Mouse (Mus musculus) spleen, adult 2 months (tissue): ENCODE data around the gene Wdr18. TPM values are rescaled to one million over a fixed set of nuclear protein-coding genes. Genes with fewer than 3 reads are reported as not detected.
A peak's percentile ranks its signal among the peaks of the same experiment; 100 is the strongest.

ENCODE experiments used
- DNase-seq, 2 experiments: peaks; one replicate each; pipeline versions ENCODE4 v3.0.0 to v3.0.0-alpha.2; 2012 to 2021; ENCODE audit warnings: low spot score in 2 of 2, low read depth in 1 of 2
- H3K27ac ChIP-seq: fragments of 200-500 bp; 2 replicates; pipeline ENCODE4 v1.5.1; 2012; ENCODE audit warnings: low read length, inconsistent platforms; ENCODE audit not compliant: insufficient read depth
- H3K27me3 ChIP-seq: fragments of 200-500 bp; 2 replicates; pipeline ENCODE4 v1.6.1; 2012; ENCODE audit warnings: mild to moderate bottlenecking, moderate library complexity, low read length, inconsistent platforms; ENCODE audit not compliant: control insufficient read depth, insufficient read depth
- H3K36me3 ChIP-seq: fragments of 200-500 bp; 2 replicates; pipeline ENCODE4 v1.6.1; 2012; ENCODE audit warnings: mild to moderate bottlenecking, low read length, inconsistent platforms; ENCODE audit not compliant: control insufficient read depth, insufficient read depth
- H3K4me1 ChIP-seq: fragments of 200-500 bp; 2 replicates; pipeline ENCODE4 v1.6.1; 2011; ENCODE audit warnings: inconsistent platforms; ENCODE audit not compliant: control insufficient read depth, insufficient read depth, insufficient read length
- H3K4me3 ChIP-seq: fragments of 200-500 bp; 2 replicates; pipeline ENCODE4 v1.5.1; 2011; ENCODE audit warnings: mild to moderate bottlenecking, inconsistent platforms; ENCODE audit not compliant: insufficient read depth, insufficient read length; ENCODE audit errors: extremely low read depth
- CTCF ChIP-seq: fragments of 200-500 bp; IDR thresholded peaks from 2 replicates; pipeline ENCODE4 v1.5.1; 2011; ENCODE audit warnings: mild to moderate bottlenecking, inconsistent platforms; ENCODE audit not compliant: insufficient read depth, insufficient read length, insufficient replicate concordance; ENCODE audit errors: extremely low read depth
- POLR2A ChIP-seq: fragments of 200-500 bp; IDR thresholded peaks from 2 replicates; pipeline ENCODE4 v1.6.1; 2011; ENCODE audit warnings: low read depth, low read length, inconsistent platforms
- WGBS: fragments of 180-500 bp; shearing (Covaris S2); methylation state at CpG from one replicate; pipeline ENCODE4 v1.1.7; 2018; 5-methylcytosine and 5-hydroxymethylcytosine counted together
- polyA plus RNA-seq: library from polyadenylated mRNA; depleted of rRNA; stranded (reverse); fragments of >200 nt; gene quantifications from 2 replicates; pipeline ENCODE4 v1.2.3, GENCODE M21; 2012

The Wdr18 gene
- polyA plus RNA-seq, 1 experiment, result 41.2 TPM

DNA sequence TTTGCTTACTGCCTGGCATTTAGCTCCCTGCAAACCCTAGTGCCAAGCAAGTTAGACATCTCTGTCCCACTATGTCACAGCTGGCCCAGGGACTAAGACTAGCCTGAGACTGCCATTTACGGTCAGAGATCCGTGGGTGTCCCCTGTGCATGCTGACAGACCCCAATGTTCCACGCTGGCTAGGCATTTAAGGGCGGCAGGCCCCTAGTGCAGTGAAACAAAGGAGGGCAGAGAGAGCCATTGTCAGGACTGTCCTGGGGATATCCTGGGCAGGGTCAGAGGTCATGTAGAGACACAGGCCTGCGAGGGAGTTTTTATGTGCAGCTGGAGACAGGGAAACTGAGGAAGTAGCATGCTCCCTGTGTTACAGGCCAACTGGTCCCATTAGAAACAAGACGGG is 26.1 kb upstream of the Wdr18 start:
- peaks cover 15% of the 10 kb centered on the region for H3K36me3 ChIP-seq
- TF ChIP-seq POLR2A (no peak), CTCF (no peak)
- H3K4me1 ChIP-seq, result peaks cover 35% of the 10 kb centered on the region
- no peaks in the 10 kb centered on the region for H3K27me3 ChIP-seq
- H3K4me3 ChIP-seq, result no peak overlapping the region
- no peak for DNase-seq
- no peak overlapping the region for H3K27ac ChIP-seq
- WGBS, result 91% methylated on average over 6 of the region's 6 CpGs

- peaks cover 15% of the 10 kb centered on the region for H3K36me3 ChIP-seq
- H3K4me1 ChIP-seq, result peaks cover 39% of the 10 kb centered on the region
- WGBS, result 82% methylated on average over 13 of the region's 13 CpGs
- no peak overlapping the region for H3K27ac ChIP-seq
- H3K4me3 ChIP-seq, result no peak overlapping the region
- TF ChIP-seq POLR2A, result no peak
- TF ChIP-seq CTCF, result no peak
- H3K27me3 ChIP-seq, result no peaks in the 10 kb centered on the region
- no peak for DNase-seq
Observed at GRCm38 (mm10) chr10:79934272-79934721, 25.7 kb upstream of the Wdr18 start.

DNA sequence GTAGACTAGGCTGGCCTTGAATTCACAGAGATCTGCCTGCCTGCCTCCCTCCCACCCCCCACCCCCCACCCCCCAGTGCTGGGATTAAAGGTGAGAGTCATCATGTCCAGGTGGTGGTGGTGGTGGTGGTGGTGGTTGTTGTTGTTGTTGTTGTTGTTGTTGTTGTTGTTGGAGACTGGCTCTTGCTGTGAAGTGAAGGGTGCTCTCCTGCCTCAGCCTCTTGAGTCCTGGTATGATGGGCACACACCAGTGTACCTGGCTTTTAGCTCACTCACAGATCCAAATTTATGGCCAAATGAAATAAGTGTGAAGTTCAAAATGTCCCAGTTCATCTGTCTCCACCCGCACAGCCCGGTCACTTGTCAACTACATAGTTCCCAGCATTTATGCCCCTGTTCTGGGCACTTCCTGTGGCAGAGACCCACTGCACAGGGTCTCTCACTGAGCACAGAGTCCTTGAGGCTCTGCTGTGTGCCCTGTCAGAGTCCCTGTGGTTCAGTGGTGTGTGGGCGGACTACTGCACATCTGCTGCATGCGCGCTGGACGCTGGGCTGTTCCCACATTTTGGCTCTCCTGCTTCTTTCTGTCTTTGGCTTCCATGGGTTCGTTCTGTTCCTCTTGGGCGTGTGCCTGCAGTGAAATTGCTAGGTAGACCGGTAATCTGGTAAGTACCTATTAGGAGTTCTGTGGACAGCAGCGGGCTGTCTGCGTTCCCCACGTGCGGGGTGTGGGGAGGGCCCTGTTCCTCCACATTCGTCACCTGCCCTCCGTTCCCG is 25.0 kb upstream of the Wdr18 start:
- Histone ChIP-seq H3K27ac (no peak overlapping the region), H3K36me3 (peaks cover 15% of the 10 kb centered on the region), H3K4me1 (peaks cover 45% of the 10 kb centered on the region), H3K4me3 (no peak overlapping the region), H3K27me3 (no peaks in the 10 kb centered on the region)
- DNase-seq, result no peak
- WGBS, result 96% methylated on average over 16 of the region's 16 CpGs
- no peak for TF ChIP-seq CTCF
- no peak for TF ChIP-seq POLR2A

DNA sequence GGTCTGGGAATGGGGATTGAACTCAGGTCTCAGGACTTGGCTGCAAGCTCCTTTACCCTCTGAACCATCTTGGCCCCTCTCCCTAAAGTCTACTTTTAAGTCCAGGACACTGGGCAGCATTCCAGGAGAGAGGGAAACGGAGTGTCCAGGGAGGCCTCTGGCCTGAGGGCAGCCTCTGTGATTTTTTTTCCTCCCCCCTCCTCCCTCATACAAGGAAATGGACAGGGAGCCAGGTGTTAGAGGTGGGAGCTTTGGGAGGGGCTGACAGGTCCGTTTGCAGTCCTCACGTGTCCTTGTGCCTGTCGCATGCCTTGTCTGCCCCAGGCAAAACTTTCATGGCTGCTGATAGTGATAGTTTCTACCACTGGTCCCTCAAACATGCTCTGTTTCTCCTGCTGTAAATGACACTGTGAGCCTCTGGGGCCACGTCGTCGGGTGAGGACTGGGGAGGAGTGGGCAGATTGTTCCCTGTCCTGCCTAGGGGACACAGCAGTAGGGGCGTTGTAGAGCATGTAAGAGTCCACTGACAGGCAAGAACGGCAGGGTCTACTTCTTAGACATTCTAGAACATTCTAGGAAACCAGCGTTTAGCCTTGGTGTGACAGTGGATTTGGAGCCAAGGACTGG is 23.6 kb upstream of the Wdr18 start:
- WGBS, result 37% methylated on average over 10 of the region's 10 CpGs
- no peak for DNase-seq
- Histone ChIP-seq H3K27me3 (no peaks in the 10 kb centered on the region), H3K4me1 (peaks cover 57% of the 10 kb centered on the region), H3K36me3 (peaks cover 11% of the 10 kb centered on the region), H3K4me3 (no peak overlapping the region; the same call in 1 of the 2 replicates), H3K27ac (peak overlapping the region; percentile 13; the same call in 1 of the 2 replicates)
- TF ChIP-seq CTCF (no peak), POLR2A (no peak)

DNA sequence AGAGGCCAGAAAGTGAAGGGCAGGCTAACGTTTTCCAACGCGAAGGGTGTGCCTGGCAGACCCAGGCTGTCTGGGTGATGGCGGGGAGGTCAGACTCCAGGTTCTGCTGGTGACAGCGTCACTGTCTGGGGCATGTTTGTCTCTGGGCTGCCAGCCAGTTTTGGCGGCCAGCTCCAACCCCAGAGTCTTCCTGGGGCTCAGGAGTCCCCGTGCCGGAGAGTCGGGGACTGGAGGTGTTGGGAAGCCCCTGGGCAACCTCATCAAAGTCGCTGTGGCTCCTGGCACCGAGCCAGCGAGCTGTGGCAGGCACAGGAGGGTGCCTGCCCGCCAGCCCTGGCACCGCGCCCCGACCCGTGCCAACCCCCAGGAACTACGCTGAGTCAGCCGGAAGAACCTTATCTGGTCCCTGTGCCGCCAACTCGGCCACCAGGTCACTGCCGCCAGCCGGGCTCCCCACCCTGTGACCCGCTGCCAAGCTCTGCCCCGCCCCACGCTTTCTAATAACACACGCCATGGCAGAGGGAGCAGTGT is 23.0 kb upstream of the Wdr18 start:
- Histone ChIP-seq H3K4me1 (peaks cover 62% of the 10 kb centered on the region), H3K27me3 (no peaks in the 10 kb centered on the region), H3K27ac (peak overlapping the region; percentile 57), H3K4me3 (peak overlapping the region; percentile 16; the same call in 1 of the 2 replicates), H3K36me3 (peaks cover 7% of the 10 kb centered on the region; the same call in 1 of the 2 replicates)
- no peak for TF ChIP-seq CTCF
- TF ChIP-seq POLR2A, result no peak
- DNase-seq, result peak; percentile 55 to 84
- 3% methylated on average over 27 of the region's 27 CpGs for WGBS

- 45% methylated on average over 11 of the region's 11 CpGs for WGBS
- Histone ChIP-seq H3K36me3 (peaks cover 2% of the 10 kb centered on the region; the same call in 1 of the 2 replicates), H3K27me3 (no peaks in the 10 kb centered on the region), H3K4me1 (peaks cover 64% of the 10 kb centered on the region), H3K4me3 (no peak overlapping the region), H3K27ac (no peak overlapping the region)
- DNase-seq, result no peak
- no peak for TF ChIP-seq CTCF
- no peak for TF ChIP-seq POLR2A
Observed at GRCm38 (mm10) chr10:79937775-79938526, 22.0 kb upstream of the Wdr18 start.
